Mouse (Mus musculus) B cell, adult (primary cell): ENCODE results near the gene Spem1. TPM values are rescaled to one million over a fixed set of nuclear protein-coding genes. Genes with fewer than 3 reads are reported as not detected.

Experiments used
- total RNA-seq: library from RNA; stranded (reverse); gene quantifications from 4 replicates; pipeline ENCODE4 v1.2.4, GENCODE M21; 2023; ENCODE audit not compliant: inconsistent age

The Spem1 gene
- total RNA-seq = not detected in 4 replicates

GRCm38 (mm10) chr11:69822080-69822479 lies at the start of gene Spem1:
Gene Spem1, minus strand, starts transcription at chr11:69822180.

GRCm38 (mm10) chr11:69858113-69858998 lies 36.4 kb upstream of the Spem1 start, which contains the start of gene Tnk1:
Gene Tnk1, minus strand, starts transcription at chr11:69858730.

GRCm38 (mm10) chr11:69846198-69846680 lies 24.3 kb upstream of the Spem1 start, which contains the start of gene Plscr3:
Gene Plscr3, plus strand, starts transcription at chr11:69846376.

GRCm38 (mm10) chr11:69837952-69838713 lies 16.2 kb upstream of the Spem1 start, which contains the start of gene Tmem256:
Gene Tmem256, plus strand, starts transcription at chr11:69838514.

GRCm38 (mm10) chr11:69837604-69837951 lies 15.6 kb upstream of the Spem1 start, which contains the start of gene Nlgn2:
Gene Nlgn2, minus strand, starts transcription at chr11:69837784.

GRCm38 (mm10) chr11:69818365-69818764 lies 3.6 kb downstream of the Spem1 start, which contains the start of gene Spem2:
Gene Spem2, minus strand, starts transcription at chr11:69818465.

GRCm38 (mm10) chr11:69815155-69815554 lies 6.8 kb downstream of the Spem1 start, which contains the start of gene Gm39566:
Gene Gm39566, minus strand, starts transcription at chr11:69815298.

GRCm38 (mm10) chr11:69804972-69805909 lies 16.7 kb downstream of the Spem1 start, which contains the start of gene Tmem102:
Gene Tmem102, minus strand, starts transcription at chr11:69805624.

GRCm38 (mm10) chr11:69801379-69801977 lies 20.5 kb downstream of the Spem1 start, which contains the start of gene Fgf11:
Gene Fgf11, minus strand, starts transcription at chr11:69801857.

GRCm38 (mm10) chr11:69795168-69795982 lies 26.6 kb downstream of the Spem1 start, which contains the start of gene Chrnb1:
Gene Chrnb1, minus strand, starts transcription at chr11:69795943.

Other genes with a start within 250 kb of the Spem1 start
- 11.6 to 16.8 TPM (median 11.9 TPM) in 4 replicates for gene Wrap53, start 241.9 kb downstream of the Spem1 start, total RNA-seq
- gene Trp53, start 241.8 kb downstream of the Spem1 start, total RNA-seq = 130 to 136 TPM (median 131 TPM) in 4 replicates
- 0.33 TPM in 1 of 4 replicates, not detected in the others for gene Atp1b2, start 216.2 kb downstream of the Spem1 start, total RNA-seq
- gene Shbg, start 204.3 kb downstream of the Spem1 start, total RNA-seq = not detected in 4 replicates
- gene Sat2, start 200.2 kb downstream of the Spem1 start, total RNA-seq = not detected in 4 replicates
- 76.8 to 83.1 TPM (median 77.8 TPM) in 4 replicates for gene Fxr2, start 189.2 kb downstream of the Spem1 start, total RNA-seq
- 0.84 TPM in 1 of 4 replicates, not detected in the others for gene Sox15, start 166.9 kb downstream of the Spem1 start, total RNA-seq
- gene Mpdu1, start 159.5 kb downstream of the Spem1 start, total RNA-seq = 58.0 to 71.6 TPM (median 63.0 TPM) in 4 replicates
- gene Cd68, start 156.0 kb downstream of the Spem1 start, total RNA-seq = 11.8 to 14.7 TPM (median 12.5 TPM) in 4 replicates
- 670 to 697 TPM (median 692 TPM) in 4 replicates for gene Eif4a1, start 149.8 kb downstream of the Spem1 start, total RNA-seq
- 108 to 153 TPM (median 136 TPM) in 4 replicates for gene Senp3, start 140.1 kb downstream of the Spem1 start, total RNA-seq
- 0.32 TPM in 1 of 4 replicates, not detected in the others for gene Tnfsf13, start 136.4 kb downstream of the Spem1 start, total RNA-seq
- 0.51 TPM in 1 of 4 replicates, not detected in the others for gene Tnfsf12, start 126.3 kb downstream of the Spem1 start, total RNA-seq
- gene Tnfsfm13, start 126.1 kb downstream of the Spem1 start, total RNA-seq = 0.45 to 0.78 TPM in 2 of 4 replicates, not detected in the others
- 231 to 244 TPM (median 242 TPM) in 4 replicates for gene Polr2a, start 63.5 kb downstream of the Spem1 start, total RNA-seq
- gene Slc35g3, start 60.2 kb downstream of the Spem1 start, total RNA-seq = not detected in 4 replicates
- gene Zbtb4, start 56.3 kb downstream of the Spem1 start, total RNA-seq = 52.3 to 57.6 TPM (median 54.5 TPM) in 4 replicates
- 8.3 to 11.3 TPM (median 10.1 TPM) in 4 replicates for gene Chrnb1, start 26.2 kb downstream of the Spem1 start, total RNA-seq
- 0.16 to 0.27 TPM in 2 of 4 replicates, not detected in the others for gene Fgf11, start 20.3 kb downstream of the Spem1 start, total RNA-seq
- gene Tmem102, start 16.6 kb downstream of the Spem1 start, total RNA-seq = not detected in 4 replicates
- not detected in 4 replicates for gene Gm39566, start 6.9 kb downstream of the Spem1 start, total RNA-seq
- not detected in 4 replicates for gene Spem2, start 3.7 kb downstream of the Spem1 start, total RNA-seq
- gene Nlgn2, start 15.6 kb upstream of the Spem1 start, total RNA-seq = 0.24 to 1.3 TPM (median 0.59 TPM) in 4 replicates
- 30.9 to 38.6 TPM (median 37.0 TPM) in 4 replicates for gene Tmem256, start 16.3 kb upstream of the Spem1 start, total RNA-seq
- 9.8 to 13.0 TPM (median 11.5 TPM) in 4 replicates for gene Plscr3, start 24.2 kb upstream of the Spem1 start, total RNA-seq
- gene Tnk1, start 36.5 kb upstream of the Spem1 start, total RNA-seq = not detected in 4 replicates
- gene Tmem95, start 55.8 kb upstream of the Spem1 start, total RNA-seq = not detected in 4 replicates
- gene Kctd11, start 59.2 kb upstream of the Spem1 start, total RNA-seq = 1.8 to 2.3 TPM (median 2.0 TPM) in 4 replicates
- 477 to 556 TPM (median 497 TPM) in 4 replicates for gene Acap1, start 73.4 kb upstream of the Spem1 start, total RNA-seq
- gene 2810408A11Rik, start 78.8 kb upstream of the Spem1 start, total RNA-seq = 2.1 to 2.7 TPM (median 2.3 TPM) in 4 replicates
- gene Neurl4, start 78.9 kb upstream of the Spem1 start, total RNA-seq = 55.7 to 74.4 TPM (median 62.8 TPM) in 4 replicates
- gene Gps2, start 91.7 kb upstream of the Spem1 start, total RNA-seq = 138 to 159 TPM (median 142 TPM) in 4 replicates
- 362 to 387 TPM (median 377 TPM) in 4 replicates for gene Eif5a, start 99.8 kb upstream of the Spem1 start, total RNA-seq
- not detected in 4 replicates for gene Ybx2, start 113.6 kb upstream of the Spem1 start, total RNA-seq
- gene Slc2a4, start 126.0 kb upstream of the Spem1 start, total RNA-seq = not detected in 4 replicates
- gene Cldn7, start 142.6 kb upstream of the Spem1 start, total RNA-seq = not detected in 4 replicates
- gene Ctdnep1, start 159.0 kb upstream of the Spem1 start, total RNA-seq = 103 to 123 TPM (median 108 TPM) in 4 replicates
- 34.4 to 62.8 TPM (median 46.7 TPM) in 4 replicates for gene Elp5, start 160.3 kb upstream of the Spem1 start, total RNA-seq
- 311 to 355 TPM (median 331 TPM) in 4 replicates for gene Gabarap, start 169.0 kb upstream of the Spem1 start, total RNA-seq
- 52.7 to 62.9 TPM (median 56.6 TPM) in 4 replicates for gene Phf23, start 173.6 kb upstream of the Spem1 start, total RNA-seq
- gene Dvl2, start 178.4 kb upstream of the Spem1 start, total RNA-seq = 48.4 to 53.5 TPM (median 51.0 TPM) in 4 replicates
- gene Acadvl, start 193.2 kb upstream of the Spem1 start, total RNA-seq = 53.0 to 60.7 TPM (median 59.3 TPM) in 4 replicates
- 3.5 to 5.4 TPM (median 4.2 TPM) in 4 replicates for gene Dlg4, start 194.8 kb upstream of the Spem1 start, total RNA-seq
- not detected in 4 replicates for gene Asgr1, start 231.9 kb upstream of the Spem1 start, total RNA-seq